Mouse (Mus musculus) embryonic facial prominence, embryonic 15.5 days (tissue): ENCODE results near the gene Cdh12. TPM values are rescaled to one million over a fixed set of nuclear protein-coding genes. Genes with fewer than 3 reads are reported as not detected.
"Not testable (repeated sequence)": the region's sequence is repeated elsewhere in the genome, so short reads cannot be mapped to it uniquely, and the experiment has no call there.

Source experiments
- ATAC-seq: fragments of 200-750 bp; cut with Nextera tagmentation; 2 replicates; pipeline ENCODE4 v1.8.0; 2017; ENCODE audit warnings: low read depth, moderate TSS enrichment; ENCODE audit not compliant: insufficient number of reproducible peaks, low FRiP score, low TSS enrichment
- H3K27ac ChIP-seq: fragments of 300-500 bp; sonication (generic); replicated peaks from 2 replicates; pipeline ENCODE4 v1.5.1; 2015; ENCODE audit warnings: mild to moderate bottlenecking, inconsistent platforms
- H3K27me3 ChIP-seq: fragments of 300-500 bp; sonication (generic); 2 replicates; pipeline ENCODE4 v1.6.1; 2015; ENCODE audit warnings: inconsistent platforms
- H3K36me3 ChIP-seq: fragments of 300-500 bp; sonication (generic); 2 replicates; pipeline ENCODE4 v1.6.1; 2015; ENCODE audit warnings: mild to moderate bottlenecking, inconsistent platforms
- H3K4me1 ChIP-seq: fragments of 300-500 bp; sonication (generic); 2 replicates; pipeline ENCODE4 v1.6.1; 2015; ENCODE audit warnings: inconsistent platforms
- H3K4me2 ChIP-seq: fragments of 300-500 bp; sonication (generic); replicated peaks from 2 replicates; pipeline ENCODE4 v1.6.1; 2015; ENCODE audit warnings: mild to moderate bottlenecking, inconsistent platforms
- H3K4me3 ChIP-seq: fragments of 300-500 bp; sonication (generic); replicated peaks from 2 replicates; pipeline ENCODE4 v1.5.1; 2015; ENCODE audit warnings: mild to moderate bottlenecking, inconsistent platforms
- H3K9ac ChIP-seq: fragments of 300-500 bp; sonication (generic); 2 replicates; pipeline ENCODE4 v1.6.1; 2015; ENCODE audit warnings: inconsistent platforms
- H3K9me3 ChIP-seq: fragments of 300-500 bp; sonication (generic); replicated peaks from 2 replicates; pipeline ENCODE4 v1.6.1; 2016; ENCODE audit warnings: inconsistent platforms
- WGBS: fragments of 180-500 bp; shearing (Covaris S2); methylation state at CpG from one replicate; pipeline ENCODE4 v1.1.7; 2015; 5-methylcytosine and 5-hydroxymethylcytosine counted together
- polyA plus RNA-seq: library from polyadenylated mRNA; unstranded; fragments of >200 nt; fragmentation: Nextera tagmentation; extraction: Ambion mirVana; gene quantifications from 2 replicates; pipeline ENCODE4 v1.2.1, GENCODE M21; 2015

Gene Cdh12
- polyA plus RNA-seq, 1 experiment from 2014 or later: 1.4 TPM

DNA sequence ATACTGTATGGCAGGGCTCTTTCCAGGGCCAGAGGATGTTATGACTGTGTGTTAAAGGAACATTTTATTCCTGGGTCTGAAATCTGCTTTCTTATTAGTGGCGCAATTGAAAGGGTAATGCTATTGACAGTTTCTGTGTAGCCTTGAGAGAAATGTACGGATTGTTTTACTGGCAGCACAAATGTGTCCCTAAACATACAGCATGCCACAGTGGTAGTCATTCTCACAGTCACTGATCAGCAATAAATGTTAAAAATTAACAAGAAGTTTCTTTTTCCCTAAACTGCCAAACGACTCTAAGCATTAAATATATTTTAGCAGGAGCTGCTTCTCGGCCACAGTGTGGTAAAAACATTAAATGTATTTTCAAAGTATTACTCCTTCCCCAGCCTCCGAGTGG is 926.4 kb downstream of the Cdh12 start:
- no peaks in the 10 kb centered on the region for H3K36me3 ChIP-seq
- no peak overlapping the region for H3K4me3 ChIP-seq
- WGBS: 69% methylated on average over 5 of the region's 5 CpGs

GRCm38 (mm10) chr15:21375871-21376270 is 926.8 kb downstream of the Cdh12 start:
- Histone ChIP-seq H3K4me1 (no peaks in the 10 kb centered on the region), H3K9me3 (no peaks in the 10 kb centered on the region), H3K4me3 (no peak overlapping the region), H3K36me3 (no peaks in the 10 kb centered on the region), H3K27me3 (no peaks in the 10 kb centered on the region), H3K27ac (no peak overlapping the region), H3K4me2 (no peak overlapping the region), H3K9ac (no peak overlapping the region)
- no peak for ATAC-seq
- 73% methylated on average over 3 of the region's 3 CpGs for WGBS

More for the DNA sequence above, 926.4 kb downstream of the Cdh12 start:
- Histone ChIP-seq H3K9ac (no peak overlapping the region), H3K27ac (no peak overlapping the region), H3K4me1 (no peaks in the 10 kb centered on the region), H3K4me2 (no peak overlapping the region), H3K27me3 (no peaks in the 10 kb centered on the region), H3K9me3 (no peaks in the 10 kb centered on the region)
- no peak for ATAC-seq

- not testable (repeated sequence) for H3K27ac ChIP-seq, ATAC-seq, H3K27me3 ChIP-seq, H3K36me3 ChIP-seq, H3K4me3 ChIP-seq, H3K4me1 ChIP-seq, H3K9me3 ChIP-seq, H3K4me2 ChIP-seq, H3K9ac ChIP-seq
- 83% methylated on average over 14 of the region's 14 CpGs for WGBS
Observed at GRCm38 (mm10) chr15:21391442-21391841, 942.4 kb downstream of the Cdh12 start.

DNA sequence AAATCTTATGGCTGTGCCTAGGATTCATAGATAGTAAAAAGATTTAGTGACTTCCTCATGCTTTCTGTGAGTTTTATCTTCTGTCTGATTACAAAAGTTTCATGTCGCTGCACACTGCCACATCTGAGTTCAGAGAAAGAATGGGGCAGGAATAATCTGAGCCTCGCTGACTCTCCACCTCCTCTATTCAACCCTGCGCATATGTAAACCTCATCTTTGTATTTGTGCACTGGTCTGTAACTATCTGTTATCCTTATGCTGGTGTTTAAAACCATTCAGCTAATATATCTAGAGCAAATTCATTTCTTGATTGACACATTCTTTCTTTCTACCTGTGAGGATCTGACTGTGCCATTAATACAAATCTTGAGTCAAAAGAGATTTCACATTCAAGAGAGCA is 944.0 kb downstream of the Cdh12 start:
- 85% methylated on average over 3 of the region's 3 CpGs for WGBS
- Histone ChIP-seq H3K9me3 (no peaks in the 10 kb centered on the region), H3K4me2 (no peak overlapping the region), H3K4me1 (no peaks in the 10 kb centered on the region), H3K27ac (no peak overlapping the region), H3K27me3 (no peaks in the 10 kb centered on the region), H3K36me3 (no peaks in the 10 kb centered on the region), H3K9ac (no peak overlapping the region), H3K4me3 (no peak overlapping the region)
- no peak for ATAC-seq

DNA sequence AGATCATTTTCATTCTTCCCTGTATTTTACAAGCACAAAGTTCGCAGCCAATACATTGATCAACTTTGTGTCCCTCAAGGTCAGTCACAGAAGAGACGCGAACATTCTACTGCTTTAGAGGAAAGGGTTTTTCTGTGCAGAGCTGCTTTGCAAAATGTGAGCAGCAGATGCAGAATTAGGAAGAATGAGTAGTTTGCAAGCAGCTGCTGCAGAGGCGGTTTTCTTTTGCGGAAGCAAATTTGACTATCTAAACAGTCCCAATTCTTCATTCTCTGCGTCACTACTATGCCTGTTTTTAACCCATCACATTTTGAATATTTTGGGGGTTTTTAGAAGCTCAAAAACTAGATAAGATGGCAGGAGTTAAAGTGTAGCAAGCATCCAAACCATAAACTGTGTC is 956.1 kb downstream of the Cdh12 start:
- Histone ChIP-seq H3K36me3 (no peaks in the 10 kb centered on the region), H3K9ac (no peak overlapping the region), H3K4me2 (no peak overlapping the region), H3K27me3 (no peaks in the 10 kb centered on the region), H3K27ac (no peak overlapping the region), H3K4me3 (no peak overlapping the region), H3K4me1 (no peaks in the 10 kb centered on the region), H3K9me3 (no peaks in the 10 kb centered on the region)
- WGBS: 73% methylated on average over 6 of the region's 6 CpGs
- no peak for ATAC-seq

- H3K4me2 ChIP-seq: no peak overlapping the region
- ATAC-seq: no peak
- H3K36me3 ChIP-seq: no peaks in the 10 kb centered on the region
- no peaks in the 10 kb centered on the region for H3K9me3 ChIP-seq
- no peak overlapping the region for H3K9ac ChIP-seq
- H3K27me3 ChIP-seq: no peaks in the 10 kb centered on the region
- no peak overlapping the region for H3K4me3 ChIP-seq
- 54% methylated on average over 2 of the region's 2 CpGs for WGBS
- H3K27ac ChIP-seq: no peak overlapping the region
- H3K4me1 ChIP-seq: no peaks in the 10 kb centered on the region
Observed at GRCm38 (mm10) chr15:21407324-21408044, 958.4 kb downstream of the Cdh12 start.

GRCm38 (mm10) chr15:21437347-21437746 is 988.3 kb downstream of the Cdh12 start:
- H3K9me3 ChIP-seq: no peaks in the 10 kb centered on the region; the same call in 1 of the 2 replicates
- no peak overlapping the region for H3K4me3 ChIP-seq
- H3K27ac ChIP-seq: no peak overlapping the region
- ATAC-seq: no peak
- H3K4me1 ChIP-seq: no peaks in the 10 kb centered on the region
- H3K9ac ChIP-seq: no peak overlapping the region
- H3K36me3 ChIP-seq: no peaks in the 10 kb centered on the region
- 84% methylated on average over 4 of the region's 4 CpGs for WGBS
- no peak overlapping the region for H3K4me2 ChIP-seq
- H3K27me3 ChIP-seq: no peaks in the 10 kb centered on the region

DNA sequence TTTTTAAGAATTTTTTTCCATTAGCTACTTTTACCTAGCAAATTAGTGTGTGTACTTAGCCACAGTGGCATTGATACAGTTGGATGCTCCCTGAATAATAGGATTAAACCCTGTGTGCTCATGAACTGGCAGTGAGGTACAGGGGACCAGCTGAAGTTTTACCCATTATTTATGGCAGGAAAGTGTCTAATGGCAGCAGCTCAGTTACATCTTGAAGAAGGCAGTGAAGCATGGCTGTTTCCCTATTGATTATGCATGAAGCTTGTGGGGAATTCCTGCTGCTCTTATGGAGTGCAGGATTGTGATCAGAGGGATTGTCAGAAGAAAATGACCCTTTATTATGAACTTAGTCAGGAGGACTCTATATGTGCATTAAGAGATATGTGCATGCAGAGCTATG is 988.9 kb downstream of the Cdh12 start:
- no peak overlapping the region for H3K9ac ChIP-seq
- H3K4me1 ChIP-seq: no peaks in the 10 kb centered on the region
- ATAC-seq: no peak
- no peaks in the 10 kb centered on the region for H3K36me3 ChIP-seq
- H3K4me2 ChIP-seq: no peak overlapping the region
- no peak overlapping the region for H3K27ac ChIP-seq
- no peaks in the 10 kb centered on the region for H3K27me3 ChIP-seq
- no peak overlapping the region for H3K4me3 ChIP-seq
- no peaks in the 10 kb centered on the region; the same call in 1 of the 2 replicates for H3K9me3 ChIP-seq

DNA sequence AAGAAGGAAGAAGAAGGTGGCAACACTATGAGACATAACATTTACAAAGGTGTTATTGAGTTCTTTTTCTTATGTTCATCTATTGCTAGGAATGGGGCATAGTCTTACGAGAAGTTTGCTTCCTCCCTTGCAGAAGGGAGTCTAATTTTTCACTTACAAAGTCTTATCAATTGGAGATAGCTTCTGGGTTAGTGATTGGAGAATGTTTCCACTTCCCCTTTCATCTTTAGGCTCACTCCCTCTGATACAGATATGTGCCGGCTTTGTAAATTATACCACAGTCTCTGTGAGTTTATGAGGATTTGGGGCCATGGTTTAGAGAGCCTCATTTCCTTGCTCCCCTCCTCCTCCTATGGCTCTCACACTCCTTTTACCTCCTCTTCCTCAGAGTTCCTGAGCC is 1009.0 kb downstream of the Cdh12 start:
- Histone ChIP-seq H3K4me3 (no peak overlapping the region), H3K27me3 (no peaks in the 10 kb centered on the region), H3K36me3 (no peaks in the 10 kb centered on the region), H3K9me3 (no peaks in the 10 kb centered on the region), H3K4me2 (no peak overlapping the region), H3K4me1 (no peaks in the 10 kb centered on the region), H3K9ac (no peak overlapping the region), H3K27ac (no peak overlapping the region)
- WGBS: 82% methylated on average over 2 of the region's 2 CpGs
- ATAC-seq: no peak

GRCm38 (mm10) chr15:21519355-21519869 is 1070.3 kb downstream of the Cdh12 start:
- H3K9me3 ChIP-seq: no peaks in the 10 kb centered on the region
- H3K36me3 ChIP-seq: no peaks in the 10 kb centered on the region
- H3K4me2 ChIP-seq: no peak overlapping the region
- ATAC-seq: no peak
- no peaks in the 10 kb centered on the region for H3K4me1 ChIP-seq
- H3K27ac ChIP-seq: no peak overlapping the region
- H3K4me3 ChIP-seq: no peak overlapping the region
- no peak overlapping the region for H3K9ac ChIP-seq
- H3K27me3 ChIP-seq: no peaks in the 10 kb centered on the region

DNA sequence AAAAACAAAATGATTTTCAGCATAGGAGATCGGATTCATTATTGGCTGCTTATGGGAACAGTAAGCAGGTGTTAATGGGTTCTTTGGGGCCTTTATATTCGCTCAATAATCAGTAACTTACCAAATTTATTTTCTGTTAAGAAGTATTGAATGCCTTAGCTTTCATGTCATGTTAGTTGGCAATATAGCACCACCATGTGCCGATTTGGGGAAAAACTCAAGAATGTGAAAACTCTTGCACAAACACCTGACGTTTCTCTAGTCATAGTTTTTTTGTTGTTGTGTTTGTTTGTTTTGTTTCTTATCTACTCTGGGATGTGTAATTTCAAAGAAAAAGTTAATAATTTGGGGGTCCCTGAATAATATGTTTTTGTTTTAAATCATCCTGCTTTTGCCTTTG is 1081.7 kb downstream of the Cdh12 start:
- Histone ChIP-seq H3K27me3 (no peaks in the 10 kb centered on the region), H3K9me3 (no peaks in the 10 kb centered on the region), H3K36me3 (no peaks in the 10 kb centered on the region), H3K4me3 (no peak overlapping the region), H3K27ac (no peak overlapping the region), H3K9ac (no peak overlapping the region), H3K4me1 (no peaks in the 10 kb centered on the region), H3K4me2 (no peak overlapping the region)
- ATAC-seq: no peak
- WGBS: 62% methylated on average over 4 of the region's 4 CpGs

DNA sequence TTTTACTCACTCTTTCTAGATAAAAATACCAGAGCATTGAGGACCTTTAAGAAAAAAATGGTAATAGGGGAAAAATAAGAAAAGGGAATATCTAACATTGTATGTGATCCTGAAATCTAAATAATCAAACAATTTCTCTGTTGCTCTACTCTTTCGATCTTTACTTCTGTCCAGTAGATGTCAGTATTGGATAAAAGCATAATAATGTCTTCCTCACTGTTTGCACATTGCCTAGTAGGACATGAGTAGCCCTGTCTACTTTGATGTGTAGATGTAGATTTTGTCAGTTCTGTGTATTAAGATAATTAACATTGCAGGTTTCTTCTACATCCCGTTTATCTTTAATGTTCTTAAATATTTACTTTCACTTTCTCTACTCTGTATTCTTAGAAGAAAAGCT is 1087.8 kb downstream of the Cdh12 start:
- Histone ChIP-seq H3K4me1 (no peaks in the 10 kb centered on the region), H3K9ac (no peak overlapping the region), H3K36me3 (no peaks in the 10 kb centered on the region), H3K4me2 (no peak overlapping the region), H3K27me3 (no peaks in the 10 kb centered on the region), H3K4me3 (no peak overlapping the region), H3K27ac (no peak overlapping the region), H3K9me3 (no peaks in the 10 kb centered on the region)
- WGBS: 46% methylated on average over 2 of the region's 2 CpGs
- ATAC-seq: no peak
